Mouse (Mus musculus): ENCODE results near the gene Ifna9.

DNA sequence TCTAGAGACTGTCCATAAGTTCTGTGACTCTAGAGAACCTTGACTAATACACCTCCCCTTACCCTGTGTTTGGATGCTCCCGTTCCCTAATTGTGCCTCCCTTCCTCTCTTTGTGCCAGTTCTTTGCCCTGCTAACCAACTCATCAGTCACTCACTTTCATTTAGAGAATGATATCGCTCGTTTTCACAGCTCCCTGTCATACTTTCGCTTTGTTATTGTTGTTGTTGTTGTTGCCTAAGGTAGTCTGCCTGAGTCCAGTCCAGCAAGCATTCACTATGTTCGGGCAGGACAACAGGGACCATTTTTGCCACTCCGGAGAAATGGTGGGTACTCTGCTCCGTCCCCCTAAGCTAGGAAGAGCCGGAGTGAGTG is 48.5 kb upstream of the Ifna9 start:
- TF ChIP-seq POLR2A (IDR thresholded peaks at IDR 0.05; ENCODE audit: insufficient read depth, low read depth, low read length) (no peak), CTCF (IDR thresholded peaks at IDR 0.05; ENCODE audit: insufficient read depth, low read depth, low read length) (no peak)

Measured in olfactory bulb, adult 2 months (tissue).